Mouse (Mus musculus) ovary, postnatal 36 days (tissue): Measurements from ENCODE around the gene Zbtb2.

ENCODE experiments used
- DNase-seq: peaks from one replicate; pipeline ENCODE4 v3.0.0; 2022; ENCODE audit warnings: low spot score, mixed read lengths

The Zbtb2 gene

GRCm38 (mm10) chr10:4334039-4334683 lies 53.7 kb downstream of the Zbtb2 start:
- peak; percentile 86 for DNase-seq

- peak; percentile 45 for DNase-seq
Observed at GRCm38 (mm10) chr10:4333319-4333718, 54.6 kb downstream of the Zbtb2 start.

- no peak for DNase-seq
Observed at GRCm38 (mm10) chr10:4332228-4332979, 55.5 kb downstream of the Zbtb2 start.

GRCm38 (mm10) chr10:4327716-4328115 lies 60.2 kb downstream of the Zbtb2 start:
- DNase-seq, result no peak

GRCm38 (mm10) chr10:4325562-4325961 lies 62.3 kb downstream of the Zbtb2 start:
- no peak for DNase-seq

- DNase-seq, result no peak
Observed at GRCm38 (mm10) chr10:4323885-4324284, 64.0 kb downstream of the Zbtb2 start.
